Mouse (Mus musculus): Measurements from ENCODE around the gene Sf1.

Sf1 gene

GRCm38 (mm10) chr19:6400096-6401086, 36.9 kb downstream of the Sf1 start:
- peak in 1 of 2 experiments; percentile 39 for DNase-seq

DNA sequence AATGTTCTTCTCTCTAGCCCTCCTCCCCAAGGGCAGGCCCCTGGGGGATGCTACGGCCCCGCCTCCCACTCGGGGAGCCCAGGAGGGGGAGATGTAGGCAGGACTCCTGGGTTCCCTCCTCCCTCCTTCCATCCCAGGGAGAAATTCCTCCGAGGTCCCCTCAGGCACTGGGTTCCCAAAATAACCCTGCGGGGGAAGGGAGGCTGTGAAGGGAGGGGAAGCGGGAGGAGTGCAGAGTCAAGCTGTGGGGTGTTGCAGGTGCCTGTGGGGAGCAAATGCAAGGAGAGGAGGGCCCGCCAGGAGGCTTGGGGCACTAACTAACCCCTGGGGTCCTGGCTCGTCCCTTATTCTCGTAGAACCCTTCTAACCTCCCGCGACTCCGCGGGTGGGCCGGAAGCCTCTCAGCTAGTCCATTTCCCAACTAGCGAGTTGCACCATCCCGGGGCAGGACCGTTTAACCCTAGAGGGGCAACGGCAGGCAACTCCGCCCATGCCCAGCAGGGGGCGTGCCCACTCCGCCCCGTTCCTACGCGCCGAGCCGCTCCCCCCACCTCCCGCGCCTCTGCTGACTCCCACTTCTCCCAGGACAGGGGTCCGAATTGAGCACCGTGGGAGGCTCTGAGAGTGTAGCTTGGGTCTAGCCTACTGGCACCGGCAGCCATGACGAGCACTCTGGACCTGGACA, 37.8 kb downstream of the Sf1 start:
- peak; percentile 82 to 88 for DNase-seq

GRCm38 (mm10) chr19:6401951-6402350, 38.5 kb downstream of the Sf1 start:
- DNase-seq = peak; percentile 68 to 77

DNA sequence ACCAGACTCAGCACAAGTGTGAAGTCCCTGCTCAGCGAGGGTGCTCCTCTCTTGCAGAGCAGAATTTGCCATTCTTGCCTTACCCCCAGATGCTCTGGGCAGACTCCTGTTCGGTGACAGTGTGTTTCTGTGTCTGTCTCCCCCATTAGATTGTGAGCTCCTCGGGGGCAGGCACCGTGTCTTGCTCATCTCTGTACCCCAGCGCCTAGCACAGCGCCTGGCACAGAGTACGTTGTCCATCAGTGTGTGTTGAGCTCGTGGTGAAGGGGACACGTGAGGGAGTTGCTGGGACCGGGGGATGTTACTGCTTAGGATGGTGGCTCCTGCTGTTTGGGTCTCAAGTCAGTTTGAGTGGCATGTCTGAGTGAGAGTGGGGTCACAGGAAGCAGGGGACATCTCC, 40.4 kb downstream of the Sf1 start:
- DNase-seq = no peak

GRCm38 (mm10) chr19:6405433-6405832, 41.9 kb downstream of the Sf1 start:
- DNase-seq = no peak

- DNase-seq = no peak
These were observed 43.6 kb downstream of the Sf1 start for GRCm38 (mm10) chr19:6407109-6407508.

GRCm38 (mm10) chr19:6407816-6408510, 44.5 kb downstream of the Sf1 start:
- no peak for DNase-seq

DNA sequence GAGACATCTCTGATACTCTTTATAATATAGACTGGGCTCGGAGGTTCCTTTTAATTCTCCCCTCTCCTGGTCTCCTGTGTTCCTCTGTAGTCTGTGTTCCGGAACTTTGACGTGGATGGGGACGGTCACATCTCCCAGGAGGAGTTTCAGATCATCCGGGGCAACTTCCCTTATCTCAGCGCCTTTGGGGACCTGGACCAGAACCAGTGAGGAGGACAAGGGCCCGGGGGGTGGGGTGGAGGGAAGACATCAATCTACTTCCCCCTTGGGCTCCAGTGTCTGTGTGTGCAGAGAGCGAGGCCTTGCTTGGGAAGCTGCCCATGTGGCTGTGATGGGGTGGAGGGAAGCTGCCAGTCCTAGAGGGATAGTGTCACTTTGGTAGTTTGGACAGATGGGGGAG, 45.3 kb downstream of the Sf1 start:
- peak in 1 of 2 experiments; percentile 32 for DNase-seq

DNA sequence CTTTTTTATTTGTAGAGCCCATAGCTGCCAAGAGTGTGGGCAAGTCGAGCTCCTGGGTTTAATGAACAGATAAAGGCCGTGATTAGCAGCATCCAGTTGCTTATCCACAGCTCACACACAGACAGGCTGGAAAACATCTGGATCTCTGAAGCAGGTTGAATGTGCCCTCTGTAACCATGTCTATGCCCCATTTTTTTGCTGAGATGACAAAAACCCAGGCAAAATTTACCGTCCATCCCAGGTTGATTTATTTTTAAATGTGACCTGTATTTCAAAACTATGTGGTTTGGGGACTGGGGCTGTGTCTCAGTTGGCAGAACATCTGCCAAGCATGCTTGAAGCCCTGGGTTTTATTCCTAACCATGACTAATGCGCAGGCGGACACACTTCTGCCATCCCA, 45.7 kb downstream of the Sf1 start:
- no peak for DNase-seq

- DNase-seq = no peak
These were observed 46.4 kb downstream of the Sf1 start for GRCm38 (mm10) chr19:6409936-6410335.

GRCm38 (mm10) chr19:6412798-6413197, 49.3 kb downstream of the Sf1 start:
- no peak for DNase-seq

DNA sequence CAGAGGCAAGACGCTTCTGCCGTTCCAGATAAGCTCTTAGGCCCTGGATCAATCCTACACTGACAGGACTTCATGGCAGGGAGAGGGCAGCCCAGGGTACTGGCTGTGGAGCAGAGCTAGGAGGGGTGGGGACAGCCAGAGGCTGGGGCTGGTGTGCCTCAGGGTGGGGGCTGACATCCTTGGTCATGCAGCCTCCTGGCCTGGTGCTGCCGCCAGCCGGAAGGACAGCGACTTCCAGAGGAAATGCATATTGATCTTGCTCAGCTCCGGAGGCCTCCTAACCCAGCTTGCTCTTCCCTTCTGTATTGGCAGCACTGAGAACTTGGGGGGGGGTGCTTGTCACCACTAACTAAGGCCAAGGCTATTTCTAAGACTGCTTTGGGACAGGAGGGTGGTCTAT, 52.0 kb downstream of the Sf1 start:
- peak; percentile 50 to 55 for DNase-seq

GRCm38 (mm10) chr19:6416124-6416770, 52.8 kb downstream of the Sf1 start:
- DNase-seq = no peak

DNA sequence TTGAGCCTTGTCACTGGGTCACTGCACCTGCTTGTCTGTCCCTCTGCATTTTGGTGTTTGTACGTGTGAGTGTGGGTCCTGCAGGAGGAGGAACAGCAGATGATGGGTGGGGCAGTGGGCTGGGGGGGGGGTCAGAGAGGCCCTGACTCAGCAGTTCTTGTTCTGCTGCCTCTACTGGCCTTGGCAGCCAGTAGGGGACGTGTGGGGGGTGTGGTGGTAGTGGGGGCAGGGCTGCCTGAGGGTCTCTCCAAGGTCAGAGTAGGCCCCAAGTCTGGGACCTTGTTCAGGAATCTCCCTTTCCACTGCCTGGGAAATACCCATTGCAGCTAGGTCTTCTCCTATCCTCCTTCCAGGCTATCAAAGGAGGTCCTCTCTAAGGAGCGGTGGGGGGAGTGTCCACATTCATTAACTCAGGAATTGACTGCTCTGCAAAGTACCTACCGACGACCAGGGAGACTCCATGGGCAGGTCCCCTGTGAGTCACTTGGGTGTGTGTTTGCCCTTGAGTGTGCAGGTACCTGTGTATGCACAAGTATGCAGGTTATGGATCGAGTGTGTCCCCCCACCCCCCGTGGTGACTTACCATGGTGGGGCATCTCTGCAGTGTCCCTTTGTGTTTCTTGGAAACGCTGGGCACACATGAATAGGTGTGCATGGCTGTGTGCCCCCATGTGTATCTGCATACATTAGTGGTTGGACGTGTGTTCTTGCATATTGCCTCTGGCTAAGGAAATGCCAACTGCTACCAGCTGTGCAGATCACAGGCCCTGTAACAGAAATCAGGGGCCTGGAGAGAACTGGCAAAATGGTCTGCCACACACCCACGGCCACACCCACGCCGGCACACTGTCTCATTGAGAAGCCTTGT, 53.6 kb downstream of the Sf1 start:
- DNase-seq = no peak

DNA sequence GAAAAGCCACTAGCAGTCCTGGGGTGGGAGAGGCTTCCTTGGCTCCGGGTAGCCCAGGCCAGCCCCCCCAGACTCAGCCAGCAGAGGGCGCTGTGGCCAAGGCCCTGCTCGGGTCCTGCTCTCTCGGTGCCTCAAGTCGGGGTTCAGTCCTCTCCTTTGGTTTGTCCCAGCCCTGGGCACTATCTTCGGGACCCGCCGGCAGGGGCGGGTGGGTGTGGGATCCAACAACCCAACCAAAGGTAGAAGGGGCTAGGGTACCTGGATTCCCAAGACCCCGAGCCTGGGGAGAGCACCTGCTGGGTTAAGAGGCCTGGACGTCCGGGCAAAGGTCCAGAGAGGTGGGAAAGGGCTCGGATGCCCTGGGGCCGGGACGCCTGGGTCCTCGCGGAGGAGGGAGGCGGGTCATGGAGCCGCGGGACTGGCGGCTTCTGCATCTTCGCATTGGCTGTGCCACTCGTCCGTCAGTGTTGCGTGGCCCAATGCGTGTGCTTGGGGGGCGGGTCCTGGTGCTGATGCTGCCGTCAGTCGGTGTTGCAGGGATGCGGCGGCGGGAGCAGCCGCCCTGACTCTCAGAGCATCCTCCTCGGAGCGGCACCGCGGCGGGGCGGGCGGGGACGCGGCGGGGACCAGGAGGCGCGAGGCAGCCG, 54.9 kb downstream of the Sf1 start, which contains the start of gene Nrxn2:
Nrxn2 (plus strand) TSS at position 499 of the 647 bp plus-strand sequence.
- DNase-seq = peak; percentile 80 to 89

- no peak for DNase-seq
These were observed 55.6 kb downstream of the Sf1 start for GRCm38 (mm10) chr19:6418984-6419692.

DNA sequence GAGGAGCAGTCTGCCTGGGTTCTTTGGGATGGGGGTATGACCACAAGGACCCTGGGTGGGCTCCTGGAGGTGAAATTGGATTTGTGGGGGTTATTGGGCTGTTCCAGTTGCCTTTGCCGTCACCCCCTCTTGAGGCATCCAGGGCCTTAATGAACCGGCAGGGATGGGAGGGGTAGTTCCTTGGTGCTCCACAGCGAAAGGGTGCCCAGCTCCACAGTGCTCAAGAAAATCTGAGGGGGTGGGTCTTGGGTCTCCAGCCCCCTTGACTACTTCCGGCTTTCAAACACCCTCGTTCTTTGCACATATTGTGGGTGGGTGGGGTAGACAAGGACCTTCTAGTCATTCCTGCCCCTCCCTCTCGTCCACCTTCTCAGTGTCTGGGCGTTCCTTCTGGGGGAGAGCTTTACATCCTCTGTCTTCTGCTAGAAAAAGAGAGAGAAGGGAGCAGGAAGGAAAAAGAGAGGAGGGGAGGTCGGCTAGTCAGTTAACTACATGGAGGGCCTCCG, 56.4 kb downstream of the Sf1 start:
- DNase-seq = no peak

DNA sequence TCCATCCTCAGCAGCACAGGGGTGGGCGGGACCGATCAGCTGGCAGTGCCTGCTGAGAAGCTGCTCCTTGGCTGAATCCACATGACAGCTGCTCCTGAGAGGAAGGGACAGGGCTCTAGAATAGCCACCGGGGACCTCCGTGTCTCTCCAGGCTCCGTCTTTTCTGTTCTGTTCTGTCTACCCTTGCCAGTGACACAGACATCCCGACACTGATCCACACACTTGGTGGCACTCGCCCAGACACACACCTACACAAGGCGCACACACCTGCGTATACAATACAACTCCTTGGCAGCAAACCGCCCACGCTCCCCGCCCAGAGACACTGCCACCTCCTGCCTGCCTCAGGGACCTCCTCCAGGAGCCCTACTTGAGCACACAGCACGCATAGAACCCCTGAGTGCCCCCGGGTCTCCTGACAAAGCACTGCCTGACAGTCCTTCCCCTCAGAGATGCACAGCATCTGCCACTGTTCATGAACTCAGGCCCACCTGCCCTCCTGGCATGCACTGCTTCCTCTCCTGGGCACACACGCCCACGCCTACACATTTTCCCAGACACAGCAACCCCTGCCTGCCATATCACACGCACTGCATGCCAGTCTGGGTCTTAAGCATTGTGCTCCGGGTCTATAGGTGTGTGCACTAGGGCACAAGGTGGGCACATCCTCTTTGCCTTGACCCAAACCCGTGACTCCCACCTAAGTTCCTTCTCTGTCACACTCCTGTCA, 57.2 kb downstream of the Sf1 start:
- no peak for DNase-seq

GRCm38 (mm10) chr19:6421211-6421590, 57.7 kb downstream of the Sf1 start:
- DNase-seq = no peak

GRCm38 (mm10) chr19:6422014-6422413, 58.5 kb downstream of the Sf1 start:
- no peak for DNase-seq

Measured in kidney, postnatal 36 days (tissue).